In genomic region chr7:144425953-144426352, GRCm38 (mm10) we compare ENCODE assay signal across 8 mouse cellular contexts. TPM values are rescaled to one million over a fixed set of nuclear protein-coding genes. Genes with fewer than 3 reads are reported as not detected.
A peak's percentile ranks its signal among the peaks of the same experiment; 100 is the strongest.
DNase-seq lines count a peak whose midpoint lies in the region.

No protein-coding gene starts in this region.

- H3K36me3 ChIP-seq in heart, embryonic 10.5 days: no peaks in the 10 kb centered on the region
- H3K36me3 ChIP-seq in embryonic facial prominence, embryonic 10.5 days (replicated peaks): no peaks in the 10 kb centered on the region

- WGBS in heart, embryonic 10.5 days: 14% methylated on average over 8 of the region's 8 CpGs
- WGBS in embryonic facial prominence, embryonic 10.5 days: 12% methylated on average over 8 of the region's 8 CpGs

- peaks cover 36% of the 10 kb centered on the region for H3K27me3 ChIP-seq in heart, embryonic 10.5 days (ENCODE audit: insufficient read depth, poor library complexity, severe bottlenecking)
- no peaks in the 10 kb centered on the region for H3K27me3 ChIP-seq in embryonic facial prominence, embryonic 10.5 days (replicated peaks; ENCODE audit: low read depth, poor library complexity, severe bottlenecking)

- no peak overlapping the region for H3K4me3 ChIP-seq in heart, embryonic 10.5 days
- no peak overlapping the region for H3K4me3 ChIP-seq in embryonic facial prominence, embryonic 10.5 days

- no peaks in the 10 kb centered on the region for H3K4me1 ChIP-seq in heart, embryonic 10.5 days
- H3K4me1 ChIP-seq in embryonic facial prominence, embryonic 10.5 days: peaks cover 8% of the 10 kb centered on the region

- intact Hi-C loops in heart, postnatal 14 days (cut with DNase I): loop anchor here (1.0 to 5.0 kb wide), 3 partner anchors 209 to 354 kb away; no protein-coding TSS in a partner anchor

- H3K9me3 ChIP-seq in heart, embryonic 10.5 days: no peaks in the 10 kb centered on the region
- H3K9me3 ChIP-seq in embryonic facial prominence, embryonic 10.5 days: no peaks in the 10 kb centered on the region

- no peak overlapping the region for H3K27ac ChIP-seq in heart, embryonic 10.5 days
- H3K27ac ChIP-seq in embryonic facial prominence, embryonic 10.5 days (replicated peaks): no peak overlapping the region

- DNase-seq in heart, postnatal 14 days: peak; percentile 57 to 72
- no peak for DNase-seq in heart, embryonic 10.5 days (ENCODE audit: low spot score)
- peak; percentile 59 for DNase-seq in A20 (ENCODE audit: low read depth, low spot score)
- DNase-seq in adrenal gland, postnatal 10 days: peak; percentile 84
- peak; percentile 74 for DNase-seq in embryonic facial prominence, embryonic 10.5 days (ENCODE audit: low spot score)
- peak; percentile 6 for DNase-seq in hindlimb bud, embryonic 11.5 days (ENCODE audit: extremely low spot score, low read depth, low spot score)
- peak; percentile 38 for DNase-seq in lung, postnatal 36 days
- peak; percentile 41 for DNase-seq in thymus, postnatal 25 days

RNA-seq across cellular contexts. Expression of gene Cttn, which starts 44.9 kb away (rescaled TPM):
- 10 to 100 TPM; 46.5 to 47.0 TPM for total RNA-seq in heart, postnatal 14 days (2021)
- 168 and 174 TPM in 2 replicates for polyA plus RNA-seq in heart, embryonic 10.5 days (2016; fragmentation: Nextera tagmentation; extraction: Ambion mirVana)
- 100 to 1,000 TPM; 105 to 109 TPM for total RNA-seq in adrenal gland, postnatal 10 days (2021)
- 196 and 200 TPM in 2 replicates for polyA plus RNA-seq in embryonic facial prominence, embryonic 10.5 days (2016; fragmentation: Nextera tagmentation; extraction: Ambion mirVana)
